Mouse (Mus musculus) lung, adult 2 months (tissue): ENCODE measurements around the gene Ncam1. TPM values are rescaled to one million over a fixed set of nuclear protein-coding genes. Genes with fewer than 3 reads are reported as not detected.

Source experiments
- DNase-seq: peaks from one replicate; pipeline ENCODE4 v3.0.0; 2022
- H3K4me1 ChIP-seq: fragments of 200-500 bp; 2 replicates; pipeline ENCODE4 v1.6.1; 2011; ENCODE audit warnings: low read length; ENCODE audit not compliant: control insufficient read depth, insufficient read depth
- H3K4me3 ChIP-seq: fragments of 200-500 bp; replicated peaks from 2 replicates; pipeline ENCODE3; 2011; ENCODE audit warnings: low read depth, mild to moderate bottlenecking, control low read depth, low read length; ENCODE audit errors: extremely low read depth
- CTCF ChIP-seq: fragments of 200-500 bp; IDR thresholded peaks from 2 replicates; pipeline ENCODE4 v1.5.1; 2011; ENCODE audit warnings: mild to moderate bottlenecking, low read length, control low read depth; ENCODE audit not compliant: insufficient read depth
- POLR2A ChIP-seq: fragments of 200-500 bp; IDR thresholded peaks from 2 replicates; pipeline ENCODE4 v1.6.1; 2011; ENCODE audit warnings: low read depth, mild to moderate bottlenecking, control low read depth, low read length, borderline replicate concordance; ENCODE audit errors: extremely low read depth
- WGBS: fragments of 180-500 bp; shearing (Covaris S2); methylation state at CpG from one replicate; pipeline ENCODE4 v1.1.7; 2018; 5-methylcytosine and 5-hydroxymethylcytosine counted together
- polyA plus RNA-seq: library from polyadenylated mRNA; depleted of rRNA; stranded (reverse); fragments of >200 nt; gene quantifications from 2 replicates; pipeline ENCODE4 v1.2.3, GENCODE M21; 2012

Gene Ncam1
- polyA plus RNA-seq, 1 experiment, result 1.5 TPM

- DNase-seq, result no peak
- Histone ChIP-seq H3K4me1 (no peaks in the 10 kb centered on the region), H3K4me3 (no peak overlapping the region)
- WGBS, result 49% methylated on average over 2 of the region's 2 CpGs
- TF ChIP-seq POLR2A, result no peak
- no peak for TF ChIP-seq CTCF
Measured at GRCm38 (mm10) chr9:49551353-49551752, 247.4 kb downstream of the Ncam1 start.

GRCm38 (mm10) chr9:49542593-49542992 lies 256.1 kb downstream of the Ncam1 start:
- Histone ChIP-seq H3K4me3 (no peak overlapping the region), H3K4me1 (no peaks in the 10 kb centered on the region)
- no peak for DNase-seq
- TF ChIP-seq CTCF, result no peak
- no peak for TF ChIP-seq POLR2A
- WGBS, result 79% methylated on average over 4 of the region's 4 CpGs

- WGBS, result 56% methylated on average over 6 of the region's 6 CpGs
Measured at GRCm38 (mm10) chr9:49537814-49538213, 260.9 kb downstream of the Ncam1 start.

GRCm38 (mm10) chr9:49536593-49536992 lies 262.1 kb downstream of the Ncam1 start:
- 77% methylated on average over 6 of the region's 6 CpGs for WGBS
- H3K4me3 ChIP-seq, result no peak overlapping the region
- H3K4me1 ChIP-seq, result no peaks in the 10 kb centered on the region
- no peak for DNase-seq
- TF ChIP-seq POLR2A (no peak), CTCF (no peak)

More at GRCm38 (mm10) chr9:49537814-49538213, 260.9 kb downstream of the Ncam1 start:
- Histone ChIP-seq H3K4me1 (no peaks in the 10 kb centered on the region), H3K4me3 (no peak overlapping the region)
- no peak for DNase-seq
- TF ChIP-seq CTCF, result no peak
- TF ChIP-seq POLR2A, result no peak

- no peak overlapping the region for H3K4me3 ChIP-seq
- WGBS, result 44% methylated on average over 4 of the region's 4 CpGs
- DNase-seq, result no peak
Measured at GRCm38 (mm10) chr9:49534958-49535357, 263.8 kb downstream of the Ncam1 start.

GRCm38 (mm10) chr9:49533912-49534491 lies 264.7 kb downstream of the Ncam1 start:
- TF ChIP-seq CTCF, result no peak
- no peak for TF ChIP-seq POLR2A
- no peak for DNase-seq
- H3K4me1 ChIP-seq, result no peaks in the 10 kb centered on the region
- H3K4me3 ChIP-seq, result no peak overlapping the region
- 46% methylated on average over 7 of the region's 8 CpGs for whole genome bisulfite sequencing

More at GRCm38 (mm10) chr9:49534958-49535357, 263.8 kb downstream of the Ncam1 start:
- no peaks in the 10 kb centered on the region for H3K4me1 ChIP-seq
- TF ChIP-seq POLR2A (no peak), CTCF (no peak)

- TF ChIP-seq CTCF, result no peak
- TF ChIP-seq POLR2A, result no peak
- no peak overlapping the region for H3K4me3 ChIP-seq
- DNase-seq, result no peak
- no peaks in the 10 kb centered on the region for H3K4me1 ChIP-seq
- 46% methylated on average over 7 of the region's 7 CpGs for WGBS
Measured at GRCm38 (mm10) chr9:49533455-49533854, 265.3 kb downstream of the Ncam1 start.

GRCm38 (mm10) chr9:49531833-49532232 lies 266.9 kb downstream of the Ncam1 start:
- WGBS, result 91% methylated on average over 6 of the region's 6 CpGs
- H3K4me3 ChIP-seq, result no peak overlapping the region
- no peak for DNase-seq
- H3K4me1 ChIP-seq, result no peaks in the 10 kb centered on the region
- TF ChIP-seq CTCF (no peak), POLR2A (no peak)

- TF ChIP-seq CTCF (no peak), POLR2A (no peak)
- DNase-seq, result no peak
- Histone ChIP-seq H3K4me3 (no peak overlapping the region), H3K4me1 (no peaks in the 10 kb centered on the region)
- WGBS, result 48% methylated on average over 7 of the region's 7 CpGs
Measured at GRCm38 (mm10) chr9:49531257-49531656, 267.5 kb downstream of the Ncam1 start.

GRCm38 (mm10) chr9:49530739-49531138 lies 268.0 kb downstream of the Ncam1 start:
- H3K4me3 ChIP-seq, result no peak overlapping the region
- DNase-seq, result no peak
- WGBS, result 59% methylated on average over 4 of the region's 4 CpGs
- TF ChIP-seq POLR2A, result no peak
- TF ChIP-seq CTCF, result no peak
- H3K4me1 ChIP-seq, result no peaks in the 10 kb centered on the region
